Mouse (Mus musculus) T-helper 2 cell (primary cell): ENCODE measurements around the gene 2810408A11Rik.
"Not testable (repeated sequence)": the region's sequence is repeated elsewhere in the genome, so short reads cannot be mapped to it uniquely, and the experiment has no call there.

ENCODE experiments used
- in situ Hi-C: fragments of 300-600 bp; cut with MboI, MseI; formaldehyde crosslinking; loops from one replicate; pipeline ENCODE4 v1.15.1; 2025; ENCODE audit warnings: high pct_unique_total_duplicates

Gene 2810408A11Rik

GRCm38 (mm10) chr11:69881787-69882670 lies 18.8 kb downstream of the 2810408A11Rik start:
- in situ Hi-C loops, result no loop called here

DNA sequence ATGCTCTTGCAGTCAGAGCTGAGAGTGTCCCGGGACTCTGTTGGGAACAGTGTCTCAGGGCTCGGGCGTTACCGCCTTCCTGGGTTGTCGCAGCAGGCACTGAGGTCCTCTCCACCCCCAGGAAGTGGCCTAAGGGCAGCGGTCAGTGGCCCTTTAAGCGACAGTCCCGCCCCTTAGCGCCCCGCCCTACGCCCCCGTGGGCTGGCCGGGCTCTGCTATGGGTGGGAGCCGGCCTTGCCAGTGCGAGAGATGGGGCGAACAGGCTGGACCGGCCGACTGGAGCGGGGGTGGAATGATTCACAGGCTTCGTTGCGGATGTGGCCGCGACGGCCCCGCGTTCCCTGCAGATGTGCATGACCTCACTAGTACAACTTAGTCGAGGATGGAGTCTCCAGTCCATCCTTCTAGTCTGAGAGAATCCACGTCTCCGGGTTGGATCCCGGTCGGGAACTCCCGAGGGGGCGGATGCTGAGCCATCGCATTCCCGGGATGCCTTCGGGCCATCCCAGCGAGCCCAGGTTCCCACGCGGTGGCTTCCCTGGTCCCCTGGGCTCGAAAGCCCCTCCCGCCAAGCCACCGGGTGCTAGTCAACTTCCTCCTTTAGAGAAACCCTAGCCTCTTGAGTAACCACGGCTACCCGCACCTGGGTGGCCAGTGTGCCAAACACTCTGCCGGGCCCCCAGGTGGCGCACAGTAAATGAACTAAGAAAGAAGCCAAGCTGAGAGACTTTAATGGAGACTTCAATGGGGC lies 19.8 kb downstream of the 2810408A11Rik start, which contains the start of gene Kctd11:
TSS of gene Kctd11 (minus strand) at position 554 of the 751 bp plus-strand sequence.
- in situ Hi-C loops, result no loop called here

DNA sequence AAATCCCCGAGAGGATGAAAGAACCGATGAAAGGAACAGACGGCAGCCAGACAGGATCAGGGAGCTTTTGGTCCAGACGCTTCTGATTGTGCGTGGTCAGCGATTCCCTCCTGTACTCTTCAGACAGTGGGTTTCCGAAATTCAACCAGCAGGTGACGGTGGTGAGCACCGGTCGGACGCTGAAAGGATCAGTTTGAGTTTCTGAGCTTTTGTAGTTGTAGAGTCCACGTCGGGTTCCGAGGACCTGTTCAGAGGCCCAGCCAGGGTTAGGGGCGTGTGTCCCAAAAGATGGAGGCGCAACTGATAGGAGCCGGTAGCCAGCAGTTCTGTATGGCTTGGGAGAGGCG lies 20.3 kb downstream of the 2810408A11Rik start:
- in situ Hi-C loops, result no loop called here

DNA sequence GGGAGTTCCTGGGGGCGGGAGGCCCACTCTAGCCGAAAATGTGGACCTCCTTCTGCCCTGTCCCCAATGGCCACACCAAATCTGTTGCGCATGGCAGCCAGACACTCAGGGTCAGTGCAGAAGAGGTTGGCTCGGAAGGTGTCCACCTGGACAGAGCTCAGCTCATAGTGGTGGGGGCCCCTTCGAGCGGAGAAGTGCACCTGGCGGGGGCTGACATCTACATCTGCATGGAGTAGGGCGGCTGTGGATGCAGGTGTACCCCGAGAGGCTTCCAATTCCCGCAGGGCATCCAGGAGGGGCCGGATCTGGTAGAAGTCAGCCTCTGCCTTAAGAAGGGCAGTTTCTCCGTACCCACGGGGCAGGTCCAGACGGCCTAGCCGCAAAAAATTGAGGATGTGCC lies 21.1 kb downstream of the 2810408A11Rik start:
- in situ Hi-C loops, result loop anchor here (5.0 kb wide), 1 partner anchor 77 kb away; the partner anchor contains the start of gene Fgf11

DNA sequence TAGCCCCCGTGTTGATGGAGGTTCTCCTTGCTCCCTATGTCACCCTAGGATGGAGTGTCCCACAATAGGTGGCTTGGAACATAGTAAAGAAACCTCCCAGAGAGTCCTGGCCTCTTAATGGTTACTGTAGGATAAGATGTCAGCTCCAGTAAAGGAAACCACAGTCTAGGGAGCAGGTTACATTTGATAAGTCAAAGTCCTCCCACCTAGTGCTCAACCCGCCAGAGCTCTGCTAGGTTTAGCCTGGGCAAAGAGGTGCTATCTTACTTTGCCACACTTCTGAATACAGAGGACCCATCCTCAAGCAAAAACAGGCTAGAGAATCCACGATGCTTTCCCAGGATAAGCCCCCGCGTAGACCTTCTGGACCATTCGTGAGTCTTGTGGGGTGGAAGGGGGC lies 21.8 kb downstream of the 2810408A11Rik start:
- in situ Hi-C loops, result loop anchor here (5.0 kb wide), 1 partner anchor 77 kb away; the partner anchor contains the start of gene Fgf11

DNA sequence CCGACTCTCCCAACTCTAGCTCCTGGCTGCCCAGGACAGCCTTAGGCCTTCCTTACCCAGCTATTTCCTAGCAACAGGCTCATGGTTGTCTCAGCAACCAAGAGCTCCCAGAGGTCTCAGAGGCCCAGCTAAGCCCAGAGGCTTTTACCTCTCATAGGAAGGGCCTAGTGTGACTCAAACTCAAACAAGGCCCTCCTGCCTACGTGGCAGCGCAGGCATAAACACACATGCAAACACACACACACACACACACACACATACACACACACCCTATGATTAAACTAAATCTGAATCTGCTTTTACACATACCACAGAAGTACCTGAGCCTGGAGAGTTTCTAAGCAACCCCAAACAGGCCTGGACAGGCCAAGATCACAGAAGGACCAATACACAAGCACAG lies 22.4 kb downstream of the 2810408A11Rik start:
- in situ Hi-C loops, result loop anchor here (5.0 kb wide), 1 partner anchor 76 kb away; the partner anchor contains the start of gene Fgf11

- in situ Hi-C loops, result loop anchor here (5.0 kb wide), 1 partner anchor 76 kb away; the partner anchor contains the start of gene Fgf11
Observed at GRCm38 (mm10) chr11:69877878-69878277, 22.9 kb downstream of the 2810408A11Rik start, which contains the start of gene Tmem95. TSS of gene Tmem95 (minus strand) at chr11:69878018.

DNA sequence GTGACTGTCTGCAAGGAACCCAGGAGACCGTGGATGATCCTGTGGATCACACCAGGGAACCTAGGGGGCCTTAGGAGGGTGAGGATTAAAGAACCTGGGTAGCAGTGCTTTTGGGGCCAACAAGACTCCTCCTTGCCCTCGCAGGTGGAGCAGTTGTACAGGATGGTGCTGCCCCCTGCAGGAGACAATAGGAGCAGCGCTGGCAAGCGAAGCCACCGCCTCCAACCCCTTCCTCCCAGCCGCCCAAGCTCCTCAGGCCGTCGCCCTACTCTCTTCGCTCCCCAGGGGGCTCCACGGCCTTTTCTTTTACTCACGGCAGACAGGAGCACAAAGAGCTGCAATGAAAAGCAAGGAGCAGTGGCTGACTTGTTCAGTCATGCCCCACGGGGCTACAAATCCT lies 23.9 kb downstream of the 2810408A11Rik start:
- in situ Hi-C loops, result loop anchor here (5.0 kb wide), 1 partner anchor 75 kb away; the partner anchor contains the start of gene Fgf11

GRCm38 (mm10) chr11:69876186-69876585 lies 24.6 kb downstream of the 2810408A11Rik start:
- in situ Hi-C loops, result loop anchor here (5.0 kb wide), 1 partner anchor 74 kb away; the partner anchor contains the start of gene Fgf11

DNA sequence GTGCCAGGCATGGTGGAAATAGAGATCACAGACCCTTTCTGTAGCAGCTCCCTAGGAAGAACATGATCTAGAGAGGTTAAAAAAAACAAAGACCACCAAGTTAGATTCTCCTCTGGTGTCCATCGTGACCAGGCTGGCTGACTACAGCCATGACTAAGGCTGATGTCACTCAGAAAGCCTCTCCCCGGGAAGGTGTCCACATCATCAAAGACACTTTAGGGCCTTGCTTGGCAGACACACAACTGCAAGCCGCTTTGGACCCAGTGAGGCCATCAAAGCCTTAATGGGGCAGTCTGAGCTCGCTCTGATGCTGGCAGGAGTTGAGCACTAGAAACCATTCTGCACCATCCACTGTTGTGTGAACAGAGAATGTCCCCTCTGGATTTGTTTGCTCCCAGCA lies 28.3 kb downstream of the 2810408A11Rik start:
- in situ Hi-C loops, result no loop called here

DNA sequence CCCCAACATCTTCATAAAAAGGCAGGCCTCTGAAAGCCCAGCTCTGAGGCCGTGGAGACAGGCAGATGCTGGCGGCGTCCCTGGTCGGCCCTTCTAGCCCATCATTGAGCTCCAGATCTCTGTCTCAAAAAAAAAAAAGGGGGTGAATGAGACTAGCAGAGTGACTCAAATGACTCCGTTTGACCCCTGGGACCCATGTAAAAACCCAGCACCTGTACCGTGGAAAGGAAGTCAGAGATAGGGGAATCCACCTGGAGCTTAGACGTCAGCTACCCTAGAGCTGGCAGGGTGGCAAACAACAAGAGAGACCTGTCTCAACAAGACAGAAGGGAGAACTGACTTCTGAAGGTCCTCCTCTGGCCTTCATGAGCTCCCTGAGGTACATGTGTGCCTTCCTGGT lies 29.0 kb downstream of the 2810408A11Rik start:
- in situ Hi-C loops, result no loop called here

DNA sequence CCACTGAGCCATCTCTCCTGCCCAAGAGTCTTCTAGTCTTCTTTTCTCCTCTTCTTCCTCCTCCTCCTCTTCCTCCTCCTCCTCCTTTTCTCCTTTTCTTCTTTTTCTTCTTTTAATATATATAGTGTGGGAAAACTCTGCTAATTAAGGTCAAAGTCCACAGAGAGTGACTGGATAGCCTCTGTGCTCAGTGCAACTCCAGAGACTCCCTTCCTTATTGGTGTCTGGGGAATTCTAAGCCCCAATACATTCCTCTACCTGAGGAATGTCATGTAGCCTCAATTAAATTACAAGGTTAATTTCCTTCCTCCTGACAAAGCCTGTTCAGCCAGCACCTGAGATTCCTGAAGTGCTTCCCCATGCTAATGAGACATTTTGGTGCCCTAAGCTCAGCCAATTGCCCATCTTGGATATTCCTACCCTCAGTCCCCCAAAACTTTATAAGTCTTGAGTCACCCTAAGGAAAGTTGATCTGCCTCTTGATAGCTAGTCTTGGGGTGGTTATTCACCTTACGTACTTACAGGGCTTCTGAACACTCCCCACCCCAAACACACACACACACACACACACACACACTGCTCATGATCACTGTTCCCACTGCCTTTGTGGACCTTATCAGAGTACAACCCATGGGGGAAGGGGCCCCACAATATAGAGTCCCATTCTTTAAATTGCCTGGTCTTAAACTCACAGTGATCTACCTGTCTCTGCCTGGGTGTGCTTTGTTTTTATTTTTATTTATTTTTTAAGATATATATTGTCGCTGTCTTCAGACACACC lies 30.3 kb downstream of the 2810408A11Rik start:
- in situ Hi-C loops, result no loop called here

- in situ Hi-C loops, result no loop called here
Observed at GRCm38 (mm10) chr11:69867335-69867734, 33.5 kb downstream of the 2810408A11Rik start.

DNA sequence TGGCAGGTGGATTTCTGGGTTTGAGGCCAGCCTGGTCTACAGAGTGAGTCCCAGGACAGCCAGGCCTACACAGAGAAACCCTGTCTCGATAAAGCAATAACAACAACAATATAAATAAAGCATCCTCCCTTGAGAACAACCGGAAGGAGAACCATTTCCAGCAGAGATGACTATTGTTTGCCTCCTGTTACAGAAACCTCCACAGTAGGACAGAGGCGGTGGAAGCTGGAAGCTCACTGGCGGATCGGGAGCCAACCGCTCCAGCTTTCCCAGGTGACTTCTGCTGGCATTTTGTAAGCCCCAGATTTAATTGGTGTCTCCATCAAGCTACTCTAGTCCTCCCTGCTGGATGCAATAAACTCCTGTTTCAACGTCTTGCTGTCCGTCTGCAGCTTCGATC lies 35.2 kb downstream of the 2810408A11Rik start:
- in situ Hi-C loops, result no loop called here

DNA sequence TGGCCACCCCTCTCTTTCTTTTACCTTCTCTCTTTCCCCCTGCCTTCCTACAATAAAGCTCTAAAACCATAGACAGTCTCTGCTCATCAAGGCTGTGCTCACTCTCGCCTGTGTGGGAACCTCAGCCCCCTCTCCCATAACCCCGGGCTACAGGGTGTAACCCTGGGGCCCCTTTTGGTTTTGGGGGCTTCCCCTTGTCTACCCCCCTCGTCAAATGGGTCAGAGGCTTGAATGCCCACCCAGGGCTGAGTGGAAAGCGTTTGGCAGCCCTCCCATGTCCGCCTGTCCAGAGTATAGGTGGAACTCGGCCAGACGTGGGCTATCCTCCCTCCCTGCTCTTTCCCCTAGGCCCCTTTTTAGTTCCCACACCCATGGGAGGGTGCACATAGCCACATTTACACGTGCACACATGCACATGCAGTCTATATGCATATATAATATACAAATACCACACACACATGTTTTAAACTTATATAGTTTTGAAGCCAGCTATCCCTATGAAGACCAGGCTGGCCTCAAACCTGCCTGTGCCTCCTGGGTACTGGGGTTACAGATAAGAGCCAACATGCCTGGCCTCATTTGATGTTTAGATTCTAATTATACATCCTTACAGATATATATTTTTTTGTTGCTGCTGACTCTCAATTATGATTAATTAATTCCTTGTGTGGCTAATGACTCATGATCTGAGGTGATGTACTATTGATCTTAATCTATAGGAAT lies 36.5 kb downstream of the 2810408A11Rik start:
- in situ Hi-C loops, result no loop called here

GRCm38 (mm10) chr11:69863729-69864128 lies 37.1 kb downstream of the 2810408A11Rik start:
- in situ Hi-C loops, result not testable (repeated sequence)

DNA sequence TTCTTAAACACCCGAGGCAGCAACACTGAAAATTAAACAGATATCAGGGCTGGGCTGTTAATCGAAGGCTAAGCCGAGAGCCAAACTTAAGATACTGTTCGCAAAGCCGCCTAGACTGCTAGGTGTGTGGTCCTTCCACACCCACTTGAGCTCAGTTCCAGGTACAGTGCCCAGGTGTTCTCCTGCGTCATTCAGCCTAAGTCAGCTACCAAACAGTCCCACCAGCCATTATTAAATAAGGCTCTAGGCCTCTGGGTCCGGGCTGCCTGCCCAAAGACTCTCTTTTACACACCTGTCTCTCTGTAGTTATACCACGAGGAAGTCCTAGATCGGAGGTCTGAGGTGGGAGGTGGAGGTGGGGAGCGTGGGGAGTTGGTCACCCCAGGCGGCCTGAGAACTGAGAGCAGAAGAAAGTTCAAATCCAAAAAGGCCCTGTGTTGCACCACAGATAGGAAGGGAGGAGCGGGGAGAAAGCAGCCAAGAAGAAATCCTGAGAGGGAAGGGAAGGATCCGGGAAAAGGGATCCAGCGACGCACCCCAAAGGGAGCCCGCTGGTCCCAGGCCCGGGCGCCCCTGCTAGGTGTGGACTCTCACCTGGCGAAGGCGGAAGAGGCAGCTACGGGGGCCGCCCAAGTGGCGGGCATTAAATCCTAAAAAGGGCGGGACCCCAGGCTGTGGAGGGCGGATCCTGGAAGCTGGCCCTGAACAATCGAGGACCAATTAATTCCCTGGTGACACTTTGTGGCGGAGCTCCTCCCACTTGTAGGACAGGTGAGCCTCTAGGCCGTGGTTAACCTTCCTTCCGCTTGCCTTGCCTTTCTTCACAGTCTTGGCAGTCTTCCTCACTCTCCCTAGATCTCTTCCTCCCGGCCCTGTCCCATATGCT lies 42.4 kb downstream of the 2810408A11Rik start, which contains the start of gene Tnk1:
TSS of gene Tnk1 (minus strand) at position 618 of the 886 bp plus-strand sequence.
- in situ Hi-C loops, result no loop called here

GRCm38 (mm10) chr11:69855347-69855746 lies 45.4 kb downstream of the 2810408A11Rik start:
- in situ Hi-C loops, result no loop called here

DNA sequence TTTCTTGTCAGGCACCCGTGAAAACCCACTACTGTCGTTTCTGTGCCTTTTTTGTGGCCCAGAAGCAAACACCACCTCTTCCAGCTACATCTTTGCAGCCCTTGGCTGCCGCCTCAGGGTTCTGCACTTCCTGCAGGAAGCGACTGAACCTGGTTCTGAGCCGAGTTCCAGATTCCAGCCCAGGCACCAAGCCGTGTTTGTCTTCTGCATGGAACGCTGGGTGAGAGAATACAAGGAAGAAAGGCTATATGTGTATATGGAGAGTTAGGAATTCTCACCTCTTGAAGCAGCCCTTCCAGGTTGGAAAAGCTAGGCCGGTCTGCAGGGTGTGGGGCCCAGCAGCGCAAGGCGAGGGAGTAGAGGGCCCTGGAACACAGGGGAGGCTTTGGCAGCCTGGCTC lies 46.1 kb downstream of the 2810408A11Rik start:
- in situ Hi-C loops, result no loop called here

DNA sequence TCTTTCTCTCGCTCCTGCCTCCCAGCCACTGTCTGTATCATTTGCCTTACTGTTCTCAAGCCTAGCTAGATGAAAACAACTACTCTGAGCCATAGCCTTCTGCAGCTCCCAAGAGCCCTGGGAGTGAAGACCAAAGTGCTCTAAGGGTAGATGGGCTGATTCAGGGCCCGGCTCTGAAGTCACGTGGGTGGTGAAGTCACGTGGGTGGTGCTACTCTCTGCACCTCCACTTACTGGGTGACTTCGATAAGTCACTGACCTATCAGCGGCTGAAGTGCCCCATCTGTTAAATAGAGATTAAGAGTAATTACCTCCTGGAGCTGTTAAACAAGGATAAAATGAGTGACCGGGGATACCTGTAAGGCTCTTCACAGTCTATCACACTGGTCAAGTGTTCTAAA lies 46.8 kb downstream of the 2810408A11Rik start:
- in situ Hi-C loops, result no loop called here
